Mouse (Mus musculus) hindbrain, embryonic 12.5 days (tissue): Measurements from ENCODE around the gene Dab1. TPM values are rescaled to one million over a fixed set of nuclear protein-coding genes. Genes with fewer than 3 reads are reported as not detected.

Experiments
- ATAC-seq: fragments of 200-750 bp; cut with Nextera tagmentation; 2 replicates; pipeline ENCODE4 v1.8.0; 2017; ENCODE audit warnings: moderate TSS enrichment; ENCODE audit not compliant: low FRiP score
- H3K27ac ChIP-seq: fragments of 300-500 bp; sonication (generic); 2 replicates; pipeline ENCODE4 v1.5.1; 2016; ENCODE audit warnings: mild to moderate bottlenecking
- H3K27me3 ChIP-seq: fragments of 300-500 bp; sonication (generic); 2 replicates; pipeline ENCODE4 v1.6.1; 2016; ENCODE audit warnings: mild to moderate bottlenecking
- H3K36me3 ChIP-seq: fragments of 300-500 bp; sonication (generic); 2 replicates; pipeline ENCODE4 v1.6.1; 2016; ENCODE audit warnings: mild to moderate bottlenecking
- H3K4me1 ChIP-seq: fragments of 300-500 bp; sonication (generic); 2 replicates; pipeline ENCODE4 v1.6.1; 2016
- H3K4me2 ChIP-seq: fragments of 300-500 bp; sonication (generic); replicated peaks from 2 replicates; pipeline ENCODE4 v1.6.1; 2016; ENCODE audit warnings: mild to moderate bottlenecking
- H3K4me3 ChIP-seq: fragments of 300-500 bp; sonication (generic); 2 replicates; pipeline ENCODE4 v1.5.1; 2016; ENCODE audit warnings: mild to moderate bottlenecking
- H3K9ac ChIP-seq: fragments of 300-500 bp; sonication (generic); 2 replicates; pipeline ENCODE4 v1.6.1; 2016; ENCODE audit warnings: mild to moderate bottlenecking, moderate library complexity
- H3K9me3 ChIP-seq: fragments of 300-500 bp; sonication (generic); replicated peaks from 2 replicates; pipeline ENCODE4 v1.6.1; 2016; ENCODE audit warnings: mild to moderate bottlenecking
- WGBS: fragments of 180-500 bp; shearing (Covaris S2); methylation state at CpG from one replicate; pipeline ENCODE4 v1.1.7; 2016; 5-methylcytosine and 5-hydroxymethylcytosine counted together
- polyA plus RNA-seq: library from polyadenylated mRNA; unstranded; fragments of >200 nt; fragmentation: Nextera tagmentation; extraction: Ambion mirVana; gene quantifications from 2 replicates; pipeline ENCODE4 v1.2.1, GENCODE M21; 2016

Gene Dab1
- polyA plus RNA-seq, 1 experiment from 2014 or later: 77.0 TPM

- no peak overlapping the region for H3K4me3 ChIP-seq
- no peak overlapping the region for H3K27ac ChIP-seq
- H3K9ac ChIP-seq: no peak overlapping the region
- H3K27me3 ChIP-seq: no peaks in the 10 kb centered on the region
- H3K9me3 ChIP-seq: no peaks in the 10 kb centered on the region
- ATAC-seq: no peak
- no peaks in the 10 kb centered on the region for H3K36me3 ChIP-seq
- no peak overlapping the region for H3K4me2 ChIP-seq
- WGBS: 85% methylated on average over 11 of the region's 11 CpGs
- no peaks in the 10 kb centered on the region for H3K4me1 ChIP-seq
Observed at GRCm38 (mm10) chr4:103762416-103762815, 143.3 kb downstream of the Dab1 start.

GRCm38 (mm10) chr4:103775712-103776111 lies 156.6 kb downstream of the Dab1 start:
- Histone ChIP-seq H3K4me2 (no peak overlapping the region), H3K4me3 (no peak overlapping the region), H3K9me3 (no peaks in the 10 kb centered on the region), H3K4me1 (no peaks in the 10 kb centered on the region), H3K27ac (no peak overlapping the region), H3K9ac (no peak overlapping the region), H3K36me3 (no peaks in the 10 kb centered on the region), H3K27me3 (no peaks in the 10 kb centered on the region)
- no peak for ATAC-seq
- 79% methylated on average over 4 of the region's 4 CpGs for WGBS

- Histone ChIP-seq H3K9ac (no peak overlapping the region), H3K27me3 (no peaks in the 10 kb centered on the region), H3K9me3 (no peaks in the 10 kb centered on the region), H3K27ac (no peak overlapping the region), H3K4me1 (no peaks in the 10 kb centered on the region), H3K36me3 (no peaks in the 10 kb centered on the region), H3K4me3 (no peak overlapping the region), H3K4me2 (no peak overlapping the region)
- 64% methylated on average over 4 of the region's 4 CpGs for WGBS
- ATAC-seq: no peak
Observed at GRCm38 (mm10) chr4:103781398-103781797, 162.2 kb downstream of the Dab1 start.

GRCm38 (mm10) chr4:103783561-103784247 lies 164.5 kb downstream of the Dab1 start:
- no peak overlapping the region for H3K4me2 ChIP-seq
- no peak overlapping the region for H3K9ac ChIP-seq
- no peak overlapping the region for H3K27ac ChIP-seq
- no peaks in the 10 kb centered on the region for H3K27me3 ChIP-seq
- H3K4me1 ChIP-seq: no peaks in the 10 kb centered on the region
- H3K4me3 ChIP-seq: no peak overlapping the region
- no peak for ATAC-seq
- WGBS: 93% methylated on average over 7 of the region's 7 CpGs
- H3K36me3 ChIP-seq: no peaks in the 10 kb centered on the region
- H3K9me3 ChIP-seq: no peaks in the 10 kb centered on the region

- Histone ChIP-seq H3K4me1 (no peaks in the 10 kb centered on the region), H3K4me3 (no peak overlapping the region), H3K27me3 (no peaks in the 10 kb centered on the region), H3K27ac (no peak overlapping the region), H3K36me3 (no peaks in the 10 kb centered on the region), H3K9me3 (no peaks in the 10 kb centered on the region), H3K4me2 (no peak overlapping the region), H3K9ac (no peak overlapping the region)
- no peak for ATAC-seq
- 88% methylated on average over 8 of the region's 8 CpGs for WGBS
Observed at GRCm38 (mm10) chr4:103793589-103794312, 174.6 kb downstream of the Dab1 start.

- no peaks in the 10 kb centered on the region for H3K27me3 ChIP-seq
- H3K4me3 ChIP-seq: no peak overlapping the region
- no peak overlapping the region for H3K4me2 ChIP-seq
- no peak for ATAC-seq
- 80% methylated on average over 6 of the region's 6 CpGs for WGBS
- H3K27ac ChIP-seq: no peak overlapping the region
- H3K9me3 ChIP-seq: no peaks in the 10 kb centered on the region
- H3K4me1 ChIP-seq: no peaks in the 10 kb centered on the region
- no peaks in the 10 kb centered on the region for H3K36me3 ChIP-seq
- H3K9ac ChIP-seq: no peak overlapping the region
Observed at GRCm38 (mm10) chr4:103796416-103796815, 177.3 kb downstream of the Dab1 start.

- no peaks in the 10 kb centered on the region for H3K9me3 ChIP-seq
- H3K27ac ChIP-seq: no peak overlapping the region
- H3K36me3 ChIP-seq: no peaks in the 10 kb centered on the region
- H3K4me3 ChIP-seq: no peak overlapping the region
- WGBS: 86% methylated on average over 4 of the region's 4 CpGs
- H3K27me3 ChIP-seq: no peaks in the 10 kb centered on the region
- no peak overlapping the region for H3K4me2 ChIP-seq
- ATAC-seq: no peak
- H3K9ac ChIP-seq: no peak overlapping the region
- H3K4me1 ChIP-seq: no peaks in the 10 kb centered on the region
Observed at GRCm38 (mm10) chr4:103802439-103802838, 183.3 kb downstream of the Dab1 start.

- Histone ChIP-seq H3K27ac (no peak overlapping the region; the same call in 1 of the 2 replicates), H3K36me3 (no peaks in the 10 kb centered on the region), H3K27me3 (no peaks in the 10 kb centered on the region), H3K4me1 (no peaks in the 10 kb centered on the region), H3K9ac (no peak overlapping the region), H3K4me2 (no peak overlapping the region), H3K9me3 (no peaks in the 10 kb centered on the region), H3K4me3 (no peak overlapping the region)
- WGBS: 41% methylated on average over 1 of the region's 1 CpGs
- no peak for ATAC-seq
Observed at GRCm38 (mm10) chr4:103804461-103804860, 185.3 kb downstream of the Dab1 start.

GRCm38 (mm10) chr4:103822669-103823068 lies 203.5 kb downstream of the Dab1 start:
- no peaks in the 10 kb centered on the region for H3K4me1 ChIP-seq
- 90% methylated on average over 4 of the region's 4 CpGs for WGBS
- H3K9me3 ChIP-seq: no peaks in the 10 kb centered on the region
- no peak overlapping the region for H3K27ac ChIP-seq
- no peak for ATAC-seq
- no peaks in the 10 kb centered on the region for H3K36me3 ChIP-seq
- no peak overlapping the region for H3K4me3 ChIP-seq
- H3K4me2 ChIP-seq: no peak overlapping the region
- no peaks in the 10 kb centered on the region for H3K27me3 ChIP-seq
- no peak overlapping the region for H3K9ac ChIP-seq

GRCm38 (mm10) chr4:103838377-103838776 lies 219.2 kb downstream of the Dab1 start:
- no peak overlapping the region for H3K9ac ChIP-seq
- no peak overlapping the region for H3K4me3 ChIP-seq
- H3K36me3 ChIP-seq: no peaks in the 10 kb centered on the region
- peak; percentile 61; the same call in 1 of the 2 replicates for ATAC-seq
- no peaks in the 10 kb centered on the region for H3K27me3 ChIP-seq
- H3K9me3 ChIP-seq: no peaks in the 10 kb centered on the region
- 18% methylated on average over 5 of the region's 5 CpGs for WGBS
- H3K27ac ChIP-seq: no peak overlapping the region
- H3K4me2 ChIP-seq: 0 out of 2 replicates have a peak overlapping the region, but pooled peaks have one; percentile 13
- H3K4me1 ChIP-seq: peaks cover 4% of the 10 kb centered on the region; the same call in 1 of the 2 replicates

- Histone ChIP-seq H3K27ac (no peak overlapping the region), H3K9me3 (no peaks in the 10 kb centered on the region), H3K4me3 (no peak overlapping the region), H3K27me3 (no peaks in the 10 kb centered on the region), H3K36me3 (no peaks in the 10 kb centered on the region), H3K4me1 (peaks cover 4% of the 10 kb centered on the region; the same call in 1 of the 2 replicates), H3K4me2 (no peak overlapping the region), H3K9ac (no peak overlapping the region)
- WGBS: 94% methylated on average over 2 of the region's 2 CpGs
- ATAC-seq: no peak
Observed at GRCm38 (mm10) chr4:103839541-103839940, 220.4 kb downstream of the Dab1 start.

GRCm38 (mm10) chr4:103841126-103841525 lies 222.0 kb downstream of the Dab1 start:
- Histone ChIP-seq H3K4me3 (no peak overlapping the region), H3K36me3 (no peaks in the 10 kb centered on the region), H3K27me3 (no peaks in the 10 kb centered on the region), H3K27ac (no peak overlapping the region), H3K4me1 (peaks cover 5% of the 10 kb centered on the region; the same call in 1 of the 2 replicates), H3K4me2 (no peak overlapping the region), H3K9me3 (no peaks in the 10 kb centered on the region), H3K9ac (no peak overlapping the region)
- ATAC-seq: no peak
- 64% methylated on average over 7 of the region's 7 CpGs for WGBS

- H3K27me3 ChIP-seq: no peaks in the 10 kb centered on the region
- no peak overlapping the region for H3K27ac ChIP-seq
- H3K4me3 ChIP-seq: no peak overlapping the region
- no peak overlapping the region for H3K9ac ChIP-seq
- no peaks in the 10 kb centered on the region for H3K36me3 ChIP-seq
- H3K4me2 ChIP-seq: no peak overlapping the region
- H3K9me3 ChIP-seq: no peaks in the 10 kb centered on the region
- H3K4me1 ChIP-seq: peaks cover 5% of the 10 kb centered on the region; the same call in 1 of the 2 replicates
- no peak for ATAC-seq
- 72% methylated on average over 7 of the region's 7 CpGs for WGBS
Observed at GRCm38 (mm10) chr4:103844635-103845034, 225.5 kb downstream of the Dab1 start.
